Mouse (Mus musculus) spleen, adult 18-20 months (tissue): ENCODE results near the gene Cd2bp2.
"Not testable (repeated sequence)": the region's sequence is repeated elsewhere in the genome, so short reads cannot be mapped to it uniquely, and the experiment has no call there.

Experiments used
- DNase-seq, 2 experiments: peaks; one replicate each; pipeline ENCODE4 v3.0.0; 2022; ENCODE audit warnings: mixed read lengths in 2 of 2

Cd2bp2 gene

DNA sequence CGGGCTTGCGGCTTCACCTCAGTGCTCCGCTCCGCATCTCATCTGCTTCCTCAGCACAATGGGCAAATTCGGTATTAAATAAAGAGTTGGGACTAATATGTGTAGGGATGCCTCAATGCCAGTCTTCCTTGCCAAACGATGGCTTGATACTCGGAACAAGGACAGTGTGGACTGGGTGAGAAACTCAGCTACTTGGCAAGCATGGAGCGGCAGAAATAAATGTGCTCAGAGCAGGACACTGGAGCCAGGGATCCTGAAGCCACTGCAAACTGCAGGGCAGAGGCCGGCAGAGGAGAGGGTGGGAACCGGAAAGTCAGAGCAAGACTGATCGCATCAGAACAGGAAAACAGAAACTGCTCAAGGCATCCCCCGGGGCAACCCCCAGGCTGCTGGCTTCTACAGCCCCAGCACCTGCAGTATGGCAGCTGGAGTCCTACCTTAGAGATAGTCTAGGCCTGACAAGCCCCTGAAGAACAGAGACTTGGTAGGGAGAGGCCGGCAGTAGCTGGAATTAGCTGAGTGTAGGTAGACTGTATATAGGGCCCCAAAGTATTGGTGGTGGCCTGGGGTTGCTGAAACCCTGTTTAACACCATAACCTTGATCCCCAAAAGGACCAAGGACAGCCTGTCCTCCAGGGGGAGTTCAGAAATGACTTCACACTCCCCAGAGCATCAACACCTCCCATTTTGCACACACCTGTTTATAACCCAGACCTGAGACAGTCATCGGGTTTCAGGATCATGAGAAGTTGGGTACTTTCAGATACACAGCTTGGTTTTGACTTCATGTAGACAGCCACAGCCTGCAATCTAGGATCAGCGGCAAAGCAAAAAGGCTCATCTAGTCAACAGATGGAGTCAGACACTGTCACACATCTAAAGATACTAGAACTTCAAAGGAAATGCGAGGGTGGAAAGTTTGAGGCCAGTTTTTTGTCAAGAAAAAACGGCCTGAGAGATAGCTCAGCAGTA is 7.3 kb downstream of the Cd2bp2 start:
- no peak for DNase-seq

DNA sequence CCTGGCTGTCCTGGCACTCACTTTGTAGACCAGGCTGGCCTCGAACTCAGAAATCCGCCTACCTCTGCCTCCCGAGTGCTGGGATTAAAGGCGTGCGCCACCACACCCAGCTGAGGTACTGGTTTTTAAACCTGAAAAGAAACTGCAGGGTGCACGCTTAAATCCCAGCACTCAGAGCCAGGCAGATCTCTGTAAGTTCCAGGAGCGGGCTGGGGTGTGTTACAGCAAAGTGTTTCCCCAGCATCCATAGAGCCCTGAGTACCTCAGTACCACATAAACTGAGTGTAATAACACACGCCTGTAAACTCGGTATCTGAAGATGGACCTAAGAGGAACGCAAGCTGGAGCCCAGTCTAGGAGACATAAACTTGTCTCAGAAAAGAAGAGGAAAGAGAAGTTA is 8.5 kb downstream of the Cd2bp2 start:
- no peak for DNase-seq

DNA sequence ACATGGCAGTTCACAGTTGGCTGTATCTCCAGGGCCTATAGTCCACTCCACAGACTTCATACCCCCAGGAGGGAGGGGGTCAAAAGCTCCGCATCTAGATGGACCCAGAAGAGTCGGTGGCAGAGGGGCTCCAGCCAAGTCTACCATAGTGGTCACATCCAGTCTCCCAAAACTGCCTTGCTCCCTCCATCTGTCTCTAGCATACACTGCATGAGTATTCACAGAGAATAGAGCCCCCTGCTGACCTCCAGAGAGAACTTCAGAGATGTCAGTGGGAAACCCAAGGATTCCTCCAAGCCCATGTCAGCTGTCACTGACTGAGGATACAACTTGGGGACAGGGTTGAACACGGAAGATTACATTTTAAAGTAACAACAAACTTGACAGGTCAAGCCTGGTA is 10.2 kb downstream of the Cd2bp2 start:
- no peak for DNase-seq

DNA sequence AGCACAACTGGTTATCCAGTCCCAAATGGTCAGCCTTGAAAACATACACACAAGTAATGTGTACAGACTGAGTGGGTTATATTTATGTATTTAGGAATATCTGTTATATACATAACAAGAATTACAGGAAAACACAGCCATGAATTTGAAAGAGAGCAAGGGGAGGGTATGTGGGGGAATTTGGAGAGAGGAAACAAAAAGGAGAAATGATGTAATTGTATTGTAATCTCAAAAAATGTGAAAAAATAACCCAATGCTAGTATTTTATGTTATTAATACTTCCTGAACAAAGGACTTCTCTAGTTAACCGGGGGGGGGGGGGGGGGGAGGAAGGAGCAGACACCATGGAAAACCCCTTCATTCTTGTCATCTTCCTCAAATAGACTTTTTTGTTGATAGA is 11.1 kb downstream of the Cd2bp2 start:
- DNase-seq, result no peak

DNA sequence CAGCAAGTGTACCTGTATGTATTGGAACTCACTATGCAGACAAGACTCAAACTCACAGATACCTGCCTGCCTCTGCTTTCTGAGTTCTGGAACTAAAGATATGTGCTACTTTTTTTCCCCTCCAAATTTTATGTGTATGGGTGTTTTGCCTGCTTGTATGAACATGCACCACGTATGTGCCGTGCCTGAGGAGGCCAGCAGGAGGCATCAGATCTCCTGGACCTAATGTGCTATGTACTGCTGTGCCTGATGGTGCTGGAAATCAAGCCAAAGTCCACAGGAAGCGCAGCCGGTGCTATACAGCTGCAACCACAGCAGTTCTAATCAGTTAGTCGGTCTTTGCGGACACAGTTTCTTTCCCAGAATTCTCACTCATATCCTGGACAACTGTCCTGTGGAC is 12.0 kb downstream of the Cd2bp2 start:
- DNase-seq, result no peak

DNA sequence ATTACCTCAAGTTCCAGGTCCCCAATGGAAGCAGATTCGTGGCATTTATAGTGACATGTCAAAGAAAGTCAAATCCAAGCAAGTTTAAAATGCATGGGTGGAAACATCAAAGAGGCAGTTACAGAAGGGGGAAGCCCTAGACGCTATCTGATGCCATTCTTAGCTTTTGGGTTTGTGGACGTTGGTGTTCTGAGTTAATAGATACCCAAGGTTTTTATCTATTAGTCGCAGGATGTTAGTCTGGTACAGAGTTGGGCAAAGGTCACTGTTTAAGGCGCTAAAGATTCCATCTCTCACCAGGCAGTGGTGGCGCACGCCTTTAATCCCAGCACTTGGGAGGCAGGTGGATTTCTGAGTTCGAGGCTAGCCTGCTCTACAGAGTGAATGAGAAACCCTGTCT is 12.5 kb downstream of the Cd2bp2 start:
- DNase-seq, result no peak

DNA sequence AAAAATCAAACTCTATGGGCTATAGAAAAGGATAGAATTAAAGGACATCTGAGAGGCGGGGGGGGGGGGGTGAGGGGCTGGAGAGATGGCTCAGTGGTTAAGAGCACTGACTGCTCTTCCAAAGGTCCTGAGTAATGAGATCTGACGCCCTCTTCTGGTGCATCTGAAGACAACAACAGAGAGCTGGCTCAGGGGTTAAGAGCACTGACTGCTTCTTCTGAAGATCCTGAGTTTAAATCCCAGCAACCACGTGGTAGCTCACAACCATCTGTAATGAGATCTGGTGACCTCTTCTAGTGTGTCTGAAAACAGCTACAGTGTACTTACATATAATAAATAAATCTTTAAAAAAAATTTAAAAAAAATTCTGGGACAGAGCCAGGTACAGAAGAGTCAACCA is 14.1 kb downstream of the Cd2bp2 start:
- DNase-seq, result not testable (repeated sequence)

DNA sequence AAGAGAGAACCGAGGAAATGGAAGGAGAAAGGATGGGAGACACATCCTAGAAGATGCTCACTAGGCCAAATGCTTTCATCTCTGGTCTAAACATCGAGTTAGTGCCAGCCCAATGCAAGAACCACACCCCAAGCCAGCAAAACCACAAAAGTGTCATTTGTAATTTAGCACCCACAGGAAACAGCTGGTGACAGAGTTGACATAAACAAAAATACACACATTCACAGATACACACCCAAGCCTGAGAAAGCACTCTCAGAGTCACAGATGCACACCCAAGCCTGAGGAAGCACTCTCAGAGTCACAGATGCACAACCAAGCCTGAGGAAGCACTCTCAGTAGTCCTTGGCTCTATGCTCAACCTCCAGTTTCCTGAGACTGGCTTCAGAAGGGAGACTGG is 15.1 kb downstream of the Cd2bp2 start:
- DNase-seq, result no peak

DNA sequence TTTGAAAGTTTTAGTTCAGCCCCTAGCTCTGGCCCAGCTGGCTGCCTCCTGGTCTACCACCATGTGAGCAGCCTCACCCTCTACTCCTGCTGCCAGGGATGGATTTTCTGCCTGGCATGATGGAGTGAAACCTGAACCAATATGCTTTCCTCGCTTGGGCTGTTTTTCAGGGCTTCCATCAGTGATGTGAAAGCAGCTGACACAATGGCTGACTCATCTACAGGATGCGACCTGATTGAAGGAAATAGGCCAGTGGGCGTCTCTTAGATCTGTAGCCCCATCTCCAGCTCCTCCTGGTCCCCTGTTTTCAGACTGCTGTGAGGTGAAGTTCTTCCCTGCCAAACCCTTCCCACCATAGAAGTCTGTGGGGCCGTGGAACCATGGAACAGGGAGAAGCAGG is 18.9 kb downstream of the Cd2bp2 start:
- no peak for DNase-seq

DNA sequence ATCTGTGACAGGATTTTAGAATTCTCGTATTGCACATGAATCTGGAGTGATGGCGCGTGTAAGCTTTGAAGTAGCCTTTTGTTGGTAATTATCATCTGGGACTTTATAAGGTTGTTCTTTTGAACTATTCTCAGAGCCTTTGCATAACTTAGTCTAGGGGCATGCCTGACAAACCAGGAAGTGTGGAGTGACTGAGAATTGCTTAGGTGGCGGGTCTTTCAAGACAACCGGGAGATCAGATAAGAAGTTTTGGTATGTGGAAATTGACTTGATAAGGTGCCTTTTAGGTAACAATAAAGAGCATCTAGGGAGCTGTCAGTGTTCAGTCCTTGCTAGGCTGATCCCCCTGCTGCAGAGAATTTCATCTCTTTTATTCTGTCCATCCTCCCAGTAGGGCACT is 29.3 kb downstream of the Cd2bp2 start:
- DNase-seq, result no peak

DNA sequence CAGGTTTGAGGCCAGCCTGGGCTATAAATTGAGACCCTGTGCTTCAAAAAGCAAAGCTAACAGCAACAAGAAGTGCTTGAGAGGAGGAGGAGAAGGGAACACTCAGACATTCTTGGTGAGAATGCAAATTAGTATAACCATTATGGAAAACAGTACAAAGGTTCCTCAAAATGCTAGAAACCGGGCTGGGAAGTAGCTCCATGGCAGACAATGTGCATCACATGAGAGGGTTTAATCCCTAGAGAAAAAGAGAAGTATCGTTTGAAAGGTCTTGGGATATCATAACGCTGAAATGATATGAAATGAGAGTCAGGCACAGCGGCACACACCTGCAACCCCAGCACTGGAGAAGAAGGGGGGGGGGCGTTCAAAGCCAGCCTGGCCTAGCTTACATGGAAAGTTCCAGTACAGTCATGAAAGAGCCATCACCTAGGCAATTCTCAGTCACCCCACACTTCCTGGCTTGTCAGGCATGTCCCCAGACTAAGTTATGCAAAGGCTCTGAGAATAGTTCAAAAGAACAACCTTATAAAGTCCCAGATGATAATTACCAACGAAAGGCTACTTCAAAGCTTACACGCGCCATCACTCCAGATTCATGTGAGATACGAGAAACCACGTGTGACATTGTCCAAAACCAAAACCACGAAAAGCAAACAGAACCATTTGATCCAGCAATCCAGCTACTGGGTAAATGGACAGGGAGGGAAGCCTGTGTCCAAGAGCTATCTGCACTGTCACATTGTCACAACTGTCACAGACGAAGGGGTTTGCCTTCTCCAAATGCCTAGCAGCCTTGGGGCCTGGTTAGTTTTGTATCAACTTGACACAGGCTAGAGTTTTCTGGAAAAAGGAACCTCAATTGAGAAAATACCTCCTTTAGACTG is 30.0 kb downstream of the Cd2bp2 start:
- DNase-seq, result no peak

DNA sequence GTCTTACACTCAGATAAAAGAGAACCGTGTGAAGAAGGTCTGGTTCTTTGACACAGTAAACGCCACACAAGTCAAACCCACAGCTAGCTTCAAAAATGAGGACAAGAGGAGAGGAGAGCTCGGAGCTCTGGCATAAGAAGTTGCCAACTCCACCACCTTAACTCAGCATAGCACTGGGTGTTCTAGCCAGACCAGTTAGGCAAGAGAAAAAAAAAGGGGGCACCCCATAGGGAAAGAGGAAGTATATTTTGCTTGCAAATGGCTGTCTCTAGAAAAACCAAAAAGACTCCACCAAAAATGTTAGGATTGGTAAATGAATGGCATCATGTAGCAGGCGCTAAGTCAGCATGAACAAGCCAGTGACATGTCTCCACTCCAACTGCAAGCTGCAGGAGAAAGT is 31.8 kb downstream of the Cd2bp2 start:
- no peak for DNase-seq

DNA sequence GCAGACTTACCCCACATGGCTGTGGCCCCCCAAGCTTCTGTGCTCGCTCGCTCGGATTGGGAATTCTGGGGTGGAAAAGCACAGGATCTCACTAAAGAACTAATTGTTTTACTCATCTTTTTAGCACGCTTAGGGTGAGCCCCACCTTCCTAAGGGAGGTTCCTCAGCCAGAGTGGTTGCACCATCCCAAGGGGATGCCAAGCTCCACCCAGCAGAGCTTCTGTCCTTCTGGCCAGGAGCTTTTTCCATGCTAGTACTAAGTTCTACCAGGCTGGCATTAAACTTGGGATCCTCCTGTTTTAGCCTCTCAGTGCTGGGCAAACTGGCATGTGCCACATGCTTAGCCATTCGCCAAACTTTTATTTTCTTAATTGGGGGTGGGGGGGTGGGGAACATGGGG is 33.3 kb downstream of the Cd2bp2 start:
- no peak for DNase-seq

DNA sequence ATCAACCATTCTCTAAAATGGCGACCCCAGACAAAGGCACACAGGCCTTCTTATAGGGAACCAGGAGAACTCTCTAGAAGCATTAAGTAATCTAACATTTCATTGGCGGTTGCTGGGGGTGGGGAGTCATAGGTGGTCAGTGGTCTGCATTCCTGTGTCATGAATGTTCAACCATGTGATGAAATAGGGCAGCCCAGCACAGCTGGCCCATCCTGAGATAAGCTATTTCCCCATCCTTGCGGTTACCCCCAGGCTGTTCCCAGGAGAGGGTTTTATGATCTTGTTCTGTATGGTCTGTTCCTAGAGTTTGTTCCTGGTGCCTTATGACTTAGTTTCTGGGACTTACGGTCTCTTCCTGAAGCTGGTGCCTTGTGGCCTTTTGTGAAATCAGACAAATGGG is 38.3 kb downstream of the Cd2bp2 start:
- no peak for DNase-seq

DNA sequence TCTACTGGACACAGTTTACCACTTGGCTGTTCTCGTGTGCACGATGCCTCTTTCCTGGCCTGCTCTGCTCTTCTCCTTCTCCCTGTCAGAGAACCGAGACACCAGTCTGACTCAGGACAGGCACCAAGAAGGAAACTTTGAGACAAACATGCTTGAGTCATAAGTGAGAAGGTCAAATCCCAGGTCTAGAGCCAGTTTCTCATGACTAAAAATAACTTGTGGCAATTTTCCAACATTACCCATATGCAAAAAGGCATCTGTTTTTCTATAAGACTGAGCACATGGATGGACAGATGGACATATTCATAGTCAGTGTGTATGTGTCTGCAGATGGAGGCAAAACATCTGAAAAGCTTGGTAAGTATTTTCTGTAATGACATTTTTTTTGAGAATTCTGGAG is 42.4 kb downstream of the Cd2bp2 start:
- DNase-seq, result no peak

DNA sequence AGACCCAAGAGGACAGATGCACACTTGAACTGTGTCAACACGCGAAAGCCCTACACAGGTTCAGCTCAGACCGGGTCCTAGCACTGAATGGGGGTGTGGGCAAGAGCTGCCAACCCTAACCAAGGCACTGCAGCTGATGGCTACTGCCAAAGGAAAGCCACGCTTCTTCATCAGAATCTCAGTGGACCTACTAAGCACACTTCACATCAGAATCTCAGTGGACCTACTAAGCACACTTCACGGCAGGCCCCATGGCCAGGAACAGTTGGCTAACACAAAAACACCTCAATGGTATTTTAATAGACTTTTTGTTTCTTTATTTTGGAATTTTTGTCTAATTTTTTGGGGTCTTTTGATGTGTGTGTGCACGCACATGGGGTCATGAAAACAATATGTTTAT is 43.4 kb downstream of the Cd2bp2 start:
- DNase-seq, result no peak

DNA sequence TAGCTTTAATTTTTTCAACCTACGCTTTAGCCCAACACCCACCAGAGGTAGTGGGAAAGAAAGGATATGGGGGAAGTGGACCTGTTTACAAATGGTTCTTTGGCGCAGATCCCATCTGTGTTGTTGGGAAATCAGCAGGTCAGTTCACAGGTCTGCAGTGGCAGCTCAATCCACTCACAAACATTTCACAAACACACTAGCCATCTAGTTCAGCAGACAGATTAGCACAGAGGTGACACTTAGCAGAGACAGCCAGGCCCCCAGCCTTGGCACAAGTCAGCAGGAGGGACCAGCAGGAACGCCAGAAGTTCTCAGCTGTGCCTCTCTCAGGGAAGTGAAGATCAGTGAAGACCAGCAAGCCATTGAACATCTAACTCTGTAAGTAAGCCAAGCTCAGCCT is 47.9 kb downstream of the Cd2bp2 start:
- no peak for DNase-seq

DNA sequence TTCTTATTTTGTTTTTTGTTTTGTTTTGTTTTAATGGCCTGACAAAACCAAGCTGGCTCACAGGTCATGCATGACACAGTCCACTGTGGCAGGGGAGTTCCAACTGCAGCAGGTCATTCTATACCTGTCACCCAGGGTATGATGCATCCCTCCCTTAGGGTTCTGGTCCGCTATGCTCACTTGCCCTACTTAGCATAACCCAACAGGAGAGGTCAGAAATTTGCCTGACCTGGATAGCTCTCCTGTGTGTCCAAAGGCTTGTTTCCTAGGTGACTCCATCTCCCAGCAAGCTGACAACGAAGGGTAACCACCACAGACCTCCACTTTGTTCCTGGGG is 49.6 kb downstream of the Cd2bp2 start:
- no peak for DNase-seq

DNA sequence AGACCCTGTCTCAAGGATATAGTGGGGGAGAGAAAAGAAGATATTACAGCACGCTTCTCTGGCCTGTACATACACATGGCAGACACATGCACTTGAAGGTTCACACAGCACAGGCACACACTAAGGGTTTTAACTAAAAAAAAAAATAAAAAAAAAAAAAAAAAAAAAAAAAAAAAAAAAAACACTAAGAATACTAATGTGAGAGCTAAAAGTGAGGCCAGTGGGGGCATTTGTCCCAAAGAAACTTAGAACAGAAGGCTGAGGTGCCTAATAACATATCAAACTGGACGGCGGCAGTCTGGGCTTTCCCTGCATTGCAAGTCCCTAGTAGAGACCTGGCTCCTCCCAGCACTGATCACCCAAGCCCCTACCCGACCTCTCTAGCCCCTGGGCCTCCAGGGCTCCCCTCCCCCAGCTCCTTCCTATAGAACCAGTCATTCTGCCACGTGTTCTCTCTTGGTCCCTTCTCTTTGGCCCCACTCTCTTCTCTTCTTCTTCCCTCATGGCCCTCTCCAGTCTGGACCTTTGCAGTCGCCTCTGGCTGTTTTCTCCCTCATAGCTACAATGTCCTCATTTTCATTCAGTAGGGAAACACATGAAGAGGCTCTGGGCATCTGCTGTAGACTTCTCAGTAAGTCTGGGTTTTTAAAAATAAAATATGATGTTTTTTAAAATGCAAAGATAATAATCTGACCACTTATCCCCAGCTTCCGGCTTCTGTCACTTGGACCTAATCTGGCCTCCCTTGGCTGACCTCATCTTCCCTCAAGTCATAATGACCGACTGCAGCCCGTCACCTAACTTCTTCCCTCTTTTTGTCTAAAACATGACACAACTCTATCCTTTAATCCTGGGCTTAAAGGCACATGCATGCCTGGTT is 50.2 kb downstream of the Cd2bp2 start:
- no peak for DNase-seq

DNA sequence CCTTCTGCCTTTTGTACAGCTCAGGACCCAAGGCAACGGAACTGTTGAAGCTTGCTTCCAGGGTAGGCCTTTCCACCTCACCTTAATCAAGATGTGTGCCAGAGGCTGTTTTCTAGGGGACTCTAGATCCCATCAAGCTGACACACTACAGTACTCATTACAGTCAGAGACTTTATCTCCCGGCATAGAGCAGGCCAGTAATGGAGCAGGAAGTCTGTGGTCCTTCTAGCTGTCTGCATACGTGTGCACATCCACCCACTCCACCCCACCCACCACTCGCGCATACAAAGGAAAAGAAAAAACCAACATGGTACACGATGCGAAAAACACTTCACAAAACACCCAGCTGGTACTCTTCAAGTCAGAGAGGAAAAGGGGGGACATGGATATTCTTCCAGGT is 51.4 kb downstream of the Cd2bp2 start:
- DNase-seq, result no peak

DNA sequence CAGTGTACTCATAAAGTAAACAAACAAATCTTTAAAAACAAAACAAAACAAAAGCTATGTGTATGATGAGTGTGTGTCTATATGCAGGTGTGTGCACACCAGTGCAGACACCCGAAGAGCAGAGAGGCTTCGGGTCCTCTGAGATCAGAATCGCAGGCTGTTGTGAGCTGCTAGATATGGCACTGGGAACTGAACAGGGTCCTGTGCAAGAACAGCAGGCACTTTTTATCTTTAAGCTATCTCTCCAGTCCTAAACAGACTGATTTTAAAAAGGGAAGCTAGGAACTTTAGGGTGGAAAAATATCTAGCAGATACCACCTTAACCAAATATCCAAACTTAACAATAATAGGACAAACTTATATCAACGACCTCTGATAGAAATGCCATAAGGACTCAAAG is 53.2 kb downstream of the Cd2bp2 start:
- DNase-seq, result no peak

DNA sequence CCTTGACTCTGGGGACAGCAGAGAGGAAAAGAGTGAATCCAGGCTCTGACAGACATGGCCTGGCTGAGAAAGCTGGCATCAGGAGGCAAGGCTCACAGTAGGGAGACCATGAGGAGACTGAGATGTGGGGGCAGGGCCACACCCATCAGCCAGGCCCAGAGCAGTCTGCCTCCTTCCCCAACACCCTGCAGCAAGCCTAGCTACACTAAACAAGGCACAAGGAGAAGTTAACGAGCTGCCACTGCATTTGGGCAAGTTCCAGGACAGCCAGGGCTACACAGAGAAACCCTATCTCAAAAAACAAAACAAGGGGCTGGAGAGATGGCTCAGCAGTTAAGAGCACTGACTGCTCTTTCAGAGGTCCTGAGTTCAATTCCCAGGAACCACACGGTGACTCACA is 53.6 kb downstream of the Cd2bp2 start:
- no peak for DNase-seq
